Mouse (Mus musculus) limb, embryonic 14.5 days (tissue): ENCODE measurements at regions not wholly inside any gene's neighbourhood (a gene's known extent, or its start where the extent isn't known, plus 50 kb on each side); places are given as distances from the start of the nearest gene placed in this dataset.

Experiments
- ATAC-seq: fragments of 200-750 bp; cut with Nextera tagmentation; 2 replicates; pipeline ENCODE4 v1.8.0; 2017; ENCODE audit warnings: low read depth, moderate number of reproducible peaks, moderate TSS enrichment; ENCODE audit not compliant: low FRiP score
- DNase-seq: peaks from one replicate; pipeline ENCODE4 v3.0.0-alpha.2; 2015; ENCODE audit warnings: low spot score
- H3K27ac ChIP-seq: fragments of 300-500 bp; sonication (generic); replicated peaks from 2 replicates; pipeline ENCODE4 v1.5.1; 2014; ENCODE audit warnings: low read depth, mild to moderate bottlenecking, low read length, moderate library complexity, mixed read lengths
- H3K27me3 ChIP-seq: fragments of 300-500 bp; sonication (generic); 2 replicates; pipeline ENCODE4 v1.6.1; 2014; ENCODE audit warnings: low read length, mixed read lengths; ENCODE audit not compliant: control insufficient read depth, insufficient read depth
- H3K36me3 ChIP-seq: fragments of 300-500 bp; sonication (generic); 2 replicates; pipeline ENCODE4 v1.6.1; 2014; ENCODE audit warnings: mild to moderate bottlenecking, low read length, moderate library complexity, mixed read lengths; ENCODE audit not compliant: control insufficient read depth, insufficient read depth
- H3K4me1 ChIP-seq: fragments of 300-500 bp; sonication (generic); 2 replicates; pipeline ENCODE4 v1.6.1; 2014; ENCODE audit warnings: antibody characterized with exemption, low read length, mixed read lengths; ENCODE audit not compliant: control insufficient read depth, insufficient read depth
- H3K4me2 ChIP-seq: fragments of 300-500 bp; sonication (generic); replicated peaks from 2 replicates; pipeline ENCODE4 v1.6.1; 2014; ENCODE audit warnings: low read depth, mild to moderate bottlenecking, low read length, moderate library complexity; ENCODE audit not compliant: severe bottlenecking
- H3K4me3 ChIP-seq: fragments of 300-500 bp; sonication (generic); replicated peaks from 2 replicates; pipeline ENCODE4 v1.5.1; 2014; ENCODE audit warnings: low read length
- H3K9ac ChIP-seq: fragments of 300-500 bp; sonication (generic); 2 replicates; pipeline ENCODE4 v1.6.1; 2014; ENCODE audit warnings: mild to moderate bottlenecking, low read depth, low read length, moderate library complexity; ENCODE audit not compliant: severe bottlenecking
- H3K9me3 ChIP-seq: fragments of 300-500 bp; sonication (generic); 2 replicates; pipeline ENCODE4 v1.6.1; 2016; ENCODE audit warnings: low read length; ENCODE audit not compliant: control insufficient read depth
- POLR2A ChIP-seq: fragments of 200-500 bp; IDR thresholded peaks from 2 replicates; pipeline ENCODE4 v1.8.0; 2012; ENCODE audit warnings: inconsistent platforms, mild to moderate bottlenecking, moderate library complexity, borderline replicate concordance; ENCODE audit not compliant: insufficient read depth, insufficient read length; ENCODE audit errors: extremely low read depth
- WGBS: fragments of 180-500 bp; shearing (Covaris S2); extraction: QIAGEN DNeasy Blood & Tissue Kit; methylation state at CpG from one replicate; pipeline ENCODE4 v1.1.7; 2014; 5-methylcytosine and 5-hydroxymethylcytosine counted together

GRCm38 (mm10) chr3:120189606-120190005, 405.3 kb upstream of the Ptbp2 start:
- H3K36me3 ChIP-seq: no peaks in the 10 kb centered on the region
- H3K4me2 ChIP-seq: no peak overlapping the region
- DNase-seq (no peak), ATAC-seq (no peak)
- H3K9me3 ChIP-seq: no peaks in the 10 kb centered on the region
- 94% methylated on average over 1 of the region's 1 CpGs for WGBS
- no peak overlapping the region for H3K9ac ChIP-seq
- H3K4me3 ChIP-seq: no peak overlapping the region
- H3K27me3 ChIP-seq: no peaks in the 10 kb centered on the region
- H3K27ac ChIP-seq: no peak overlapping the region
- no peak for TF ChIP-seq POLR2A
- no peaks in the 10 kb centered on the region for H3K4me1 ChIP-seq

GRCm38 (mm10) chr3:120180931-120181610, 396.8 kb upstream of the Ptbp2 start:
- Histone ChIP-seq H3K9me3 (no peaks in the 10 kb centered on the region), H3K4me2 (no peak overlapping the region), H3K9ac (no peak overlapping the region), H3K4me1 (no peaks in the 10 kb centered on the region), H3K36me3 (no peaks in the 10 kb centered on the region), H3K27ac (no peak overlapping the region), H3K27me3 (no peaks in the 10 kb centered on the region), H3K4me3 (no peak overlapping the region)
- 86% methylated on average over 5 of the region's 5 CpGs for WGBS
- DNase-seq (no peak), ATAC-seq (no peak)
- TF ChIP-seq POLR2A: no peak

GRCm38 (mm10) chr3:120175632-120176031, 391.4 kb upstream of the Ptbp2 start:
- no peak overlapping the region for H3K9ac ChIP-seq
- no peaks in the 10 kb centered on the region for H3K27me3 ChIP-seq
- TF ChIP-seq POLR2A: no peak
- no peak overlapping the region for H3K4me3 ChIP-seq
- H3K4me2 ChIP-seq: no peak overlapping the region
- no peaks in the 10 kb centered on the region for H3K4me1 ChIP-seq
- peak; percentile 72 for DNase-seq
- no peaks in the 10 kb centered on the region for H3K36me3 ChIP-seq
- H3K27ac ChIP-seq: no peak overlapping the region
- H3K9me3 ChIP-seq: no peaks in the 10 kb centered on the region
- 58% methylated on average over 2 of the region's 2 CpGs for WGBS
- no peak for ATAC-seq
